Mouse (Mus musculus) adrenal gland (tissue): ENCODE data around the gene Bag3.
"Not testable (repeated sequence)": the region's sequence is repeated elsewhere in the genome, so short reads cannot be mapped to it uniquely, and the experiment has no call there.

Source experiments
- intact Hi-C: fragments of 180-260 bp; cut with DNase I; formaldehyde crosslinking; loops from one replicate; pipeline ENCODE4 v1.15.1; 2025

Bag3 gene

GRCm38 (mm10) chr7:128566311-128566710 is 42.9 kb downstream of the Bag3 start:
- intact Hi-C loops, result no loop called here

GRCm38 (mm10) chr7:128567561-128568244 is 44.3 kb downstream of the Bag3 start:
- intact Hi-C loops, result no loop called here

- intact Hi-C loops, result not testable (repeated sequence)
Measured at GRCm38 (mm10) chr7:128569429-128569828, 46.0 kb downstream of the Bag3 start.

- intact Hi-C loops, result no loop called here
Measured at GRCm38 (mm10) chr7:128569987-128570656, 46.7 kb downstream of the Bag3 start.

- intact Hi-C loops, result not testable (repeated sequence)
Measured at GRCm38 (mm10) chr7:128570657-128571056, 47.2 kb downstream of the Bag3 start.

GRCm38 (mm10) chr7:128572030-128572429 is 48.6 kb downstream of the Bag3 start:
- intact Hi-C loops, result no loop called here

- intact Hi-C loops, result no loop called here
Measured at GRCm38 (mm10) chr7:128575211-128575610, 51.8 kb downstream of the Bag3 start.

GRCm38 (mm10) chr7:128575794-128576193 is 52.4 kb downstream of the Bag3 start:
- intact Hi-C loops, result no loop called here

- intact Hi-C loops, result no loop called here
Measured at GRCm38 (mm10) chr7:128577607-128578006, 54.2 kb downstream of the Bag3 start.

- intact Hi-C loops, result no loop called here
Measured at GRCm38 (mm10) chr7:128578199-128578945, 55.0 kb downstream of the Bag3 start.

- intact Hi-C loops, result no loop called here
Measured at GRCm38 (mm10) chr7:128579381-128579780, 56.0 kb downstream of the Bag3 start.

GRCm38 (mm10) chr7:128580318-128580717 is 56.9 kb downstream of the Bag3 start:
- intact Hi-C loops, result no loop called here

- intact Hi-C loops, result no loop called here
Measured at GRCm38 (mm10) chr7:128581864-128582484, 58.6 kb downstream of the Bag3 start.

GRCm38 (mm10) chr7:128583213-128583948 is 60.0 kb downstream of the Bag3 start:
- intact Hi-C loops, result no loop called here

- intact Hi-C loops, result no loop called here
Measured at GRCm38 (mm10) chr7:128587334-128587933, 64.0 kb downstream of the Bag3 start.

- intact Hi-C loops, result no loop called here
Measured at GRCm38 (mm10) chr7:128591345-128592084, 68.1 kb downstream of the Bag3 start.

GRCm38 (mm10) chr7:128592118-128592935 is 68.9 kb downstream of the Bag3 start:
- intact Hi-C loops, result no loop called here

- intact Hi-C loops, result no loop called here
Measured at GRCm38 (mm10) chr7:128592936-128593241, 69.5 kb downstream of the Bag3 start.

- intact Hi-C loops, result no loop called here
Measured at GRCm38 (mm10) chr7:128596274-128596673, 72.9 kb downstream of the Bag3 start.
